Mouse (Mus musculus): ENCODE results near the gene Reep6.
"Not testable (repeated sequence)": the region's sequence is repeated elsewhere in the genome, so short reads cannot be mapped to it uniquely, and the experiment has no call there.

The Reep6 gene

DNA sequence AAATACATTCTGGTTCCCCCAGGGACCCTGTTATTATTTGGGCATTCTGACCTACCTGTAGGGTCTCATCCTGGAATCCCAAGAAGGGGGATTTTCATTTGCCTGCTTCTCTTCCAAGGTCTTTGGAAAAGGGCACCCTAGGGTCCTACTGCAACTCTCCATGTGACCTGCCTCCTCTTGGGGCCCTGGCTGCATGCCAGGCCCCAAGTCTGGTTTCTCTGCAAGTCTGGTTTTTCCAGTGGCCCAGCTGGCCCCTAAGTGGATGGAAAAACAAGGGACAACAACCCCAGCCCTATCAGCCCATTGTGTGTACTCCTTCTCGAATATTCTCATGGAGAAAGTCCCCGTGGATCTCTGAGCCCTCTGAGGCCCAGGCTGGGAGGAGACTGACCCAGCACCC lies 1.1 kb downstream of the Reep6 start:
- no peak for DNase-seq

GRCm38 (mm10) chr10:80331636-80332524 lies 2.1 kb downstream of the Reep6 start:
- no peak for DNase-seq

- no peak for DNase-seq
Observed at GRCm38 (mm10) chr10:80332525-80332989, 2.8 kb downstream of the Reep6 start.

- DNase-seq, result no peak
Observed at GRCm38 (mm10) chr10:80336263-80336662, 6.5 kb downstream of the Reep6 start.

DNA sequence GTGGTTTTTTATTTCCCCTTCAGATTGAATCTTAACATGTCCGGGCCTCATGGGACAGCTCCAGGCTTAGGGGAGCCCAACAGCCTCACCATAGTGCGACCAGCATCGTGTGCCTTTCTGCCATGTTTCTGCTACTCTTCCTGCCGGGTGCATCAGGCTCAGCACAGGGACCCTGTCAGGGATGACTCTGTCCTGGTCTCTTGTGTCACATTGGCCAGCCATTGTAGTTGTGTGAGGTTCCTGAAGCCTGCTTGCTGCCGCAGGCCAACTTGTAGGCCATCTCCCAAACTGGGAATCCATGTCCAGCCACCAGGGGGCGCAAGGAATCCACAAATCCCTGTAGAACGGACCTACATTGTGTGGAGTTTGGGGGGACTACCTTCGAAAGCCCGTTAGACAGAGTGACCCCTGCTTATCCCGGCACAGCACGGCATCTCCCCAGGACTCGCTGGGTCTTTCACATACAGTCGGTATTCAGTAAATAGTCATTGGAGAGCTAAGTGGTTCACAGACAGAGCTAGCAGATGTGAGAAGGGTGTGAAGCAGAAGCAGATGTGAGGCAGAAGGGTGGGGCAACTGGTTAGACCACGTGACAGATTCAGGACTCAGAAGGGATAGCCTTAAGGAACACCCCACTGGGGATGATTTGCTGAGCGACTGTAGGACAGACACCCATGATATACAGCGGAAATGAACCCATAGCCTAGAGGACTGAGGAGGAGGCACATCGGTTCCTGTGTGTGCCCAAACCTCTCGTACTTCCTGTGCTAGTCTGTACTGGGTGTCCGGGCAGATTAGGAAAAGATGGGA lies 10.4 kb downstream of the Reep6 start:
- DNase-seq, result peak; percentile 77

GRCm38 (mm10) chr10:80341026-80341425 lies 11.3 kb downstream of the Reep6 start:
- DNase-seq, result no peak

DNA sequence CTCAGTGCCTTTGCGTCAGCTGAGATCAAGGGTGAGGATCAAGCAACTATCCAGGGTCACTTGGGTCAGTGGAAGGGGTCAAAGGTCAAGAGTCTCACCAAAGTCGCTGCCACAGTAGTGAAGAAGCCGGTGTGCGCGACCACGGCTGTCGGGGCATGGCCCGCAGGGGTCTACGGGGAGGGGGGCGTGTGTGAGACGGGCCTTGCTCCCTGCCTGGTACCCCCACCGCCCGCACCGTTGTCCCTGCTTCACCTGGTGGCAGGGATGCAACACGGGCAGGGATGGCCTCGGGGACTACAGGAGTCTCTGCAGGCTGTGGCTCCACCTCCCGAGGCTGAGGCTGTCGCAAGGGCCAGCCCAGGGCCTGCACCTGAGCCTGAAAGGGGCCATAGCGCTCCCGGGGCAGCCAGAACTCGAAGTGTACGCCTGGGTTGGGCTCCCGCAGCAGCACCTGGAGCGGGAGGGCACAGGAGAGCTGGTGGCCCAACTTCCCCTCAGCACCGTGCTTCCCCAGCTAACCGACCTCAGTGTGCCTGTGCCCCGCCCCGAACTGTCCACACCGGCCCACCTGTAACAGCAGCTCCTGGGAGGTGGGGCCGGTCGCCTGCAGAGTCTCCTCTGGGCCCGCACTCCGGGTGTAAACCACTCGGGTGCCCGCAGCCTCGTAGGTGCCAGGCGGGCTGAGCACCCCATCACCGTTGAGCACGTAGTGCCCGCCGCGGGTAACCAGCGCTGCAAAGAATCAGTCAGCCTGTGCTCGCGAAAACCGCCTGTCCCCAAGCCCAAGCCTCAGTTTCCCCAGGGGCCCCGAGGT lies 11.9 kb downstream of the Reep6 start:
- DNase-seq, result no peak

DNA sequence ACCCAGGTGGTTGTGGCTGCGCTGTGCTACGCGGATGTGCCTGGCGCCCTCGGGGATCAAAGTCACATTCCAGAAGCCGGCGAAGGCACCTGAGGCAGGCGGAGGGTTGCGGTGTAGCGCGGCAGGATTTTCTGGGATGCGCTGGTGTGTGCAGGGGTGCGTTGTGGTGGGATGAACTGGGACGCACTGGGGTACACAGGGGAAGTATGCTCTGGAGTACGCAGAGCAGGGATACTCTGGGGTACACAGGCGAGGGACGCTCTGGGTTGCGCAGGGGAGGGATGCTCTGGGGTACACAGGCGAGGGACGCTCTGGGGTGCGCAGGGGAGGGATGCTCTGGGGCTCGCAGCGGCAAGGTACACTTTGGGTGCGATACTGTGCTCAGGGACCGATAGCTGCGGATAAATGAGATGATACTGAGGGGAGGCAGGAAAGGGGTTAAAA lies 12.6 kb downstream of the Reep6 start:
- no peak for DNase-seq

DNA sequence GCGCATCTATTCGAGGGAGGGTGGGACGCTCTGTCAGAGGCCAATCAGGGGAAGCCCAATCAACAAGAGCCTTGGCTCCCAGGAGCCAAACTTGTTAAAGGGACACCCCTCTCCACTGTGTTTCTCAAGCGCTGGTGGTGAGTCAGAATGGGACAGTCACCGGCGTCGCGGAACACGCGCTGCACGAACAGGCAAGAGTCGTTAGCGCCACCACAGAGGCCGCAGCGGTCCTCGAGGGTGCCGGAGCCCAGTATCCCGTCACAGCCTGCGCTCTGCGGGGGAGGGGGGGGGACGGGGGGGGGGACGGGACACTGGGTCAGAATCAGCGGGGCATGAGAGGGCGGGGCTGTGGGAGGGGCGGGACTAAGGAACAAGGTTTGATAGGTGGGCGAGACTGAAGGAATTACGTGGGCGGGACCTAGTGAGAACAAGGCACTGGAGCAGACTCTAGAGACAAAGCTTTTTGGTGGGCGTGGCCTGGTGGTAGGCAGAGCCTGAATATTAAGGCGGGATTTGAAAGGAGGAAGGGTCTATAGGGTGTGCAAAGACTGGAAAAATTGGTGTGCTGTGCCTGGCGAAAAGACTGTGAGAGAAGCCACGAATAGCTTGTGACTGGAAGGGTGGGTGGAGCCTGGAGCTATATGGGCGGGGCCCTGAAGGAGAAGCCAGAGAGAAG lies 13.1 kb downstream of the Reep6 start:
- DNase-seq, result no peak

DNA sequence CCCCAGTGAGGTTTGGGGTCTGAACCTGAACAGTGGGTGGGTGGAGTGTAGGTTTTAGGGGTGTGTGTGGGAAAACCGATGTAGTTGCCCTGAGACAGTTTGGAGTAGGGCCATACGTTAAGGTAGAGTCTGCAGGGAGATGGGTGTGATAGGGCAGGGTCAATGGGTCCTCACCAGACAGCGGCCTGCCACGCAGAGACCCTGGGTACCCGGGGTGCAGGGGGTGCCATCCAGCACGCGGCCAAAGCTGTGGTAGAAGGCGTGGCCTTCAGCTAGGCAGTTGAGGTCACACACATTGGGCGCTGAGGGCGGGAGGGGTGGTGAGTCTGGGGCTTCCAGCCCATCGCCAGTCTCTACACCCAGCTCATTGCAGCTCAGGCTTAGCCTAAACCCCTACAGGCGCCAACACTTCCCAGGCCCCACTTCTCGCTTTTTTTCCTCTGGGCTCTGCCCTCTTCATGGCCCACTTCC lies 13.7 kb downstream of the Reep6 start:
- DNase-seq, result no peak

DNA sequence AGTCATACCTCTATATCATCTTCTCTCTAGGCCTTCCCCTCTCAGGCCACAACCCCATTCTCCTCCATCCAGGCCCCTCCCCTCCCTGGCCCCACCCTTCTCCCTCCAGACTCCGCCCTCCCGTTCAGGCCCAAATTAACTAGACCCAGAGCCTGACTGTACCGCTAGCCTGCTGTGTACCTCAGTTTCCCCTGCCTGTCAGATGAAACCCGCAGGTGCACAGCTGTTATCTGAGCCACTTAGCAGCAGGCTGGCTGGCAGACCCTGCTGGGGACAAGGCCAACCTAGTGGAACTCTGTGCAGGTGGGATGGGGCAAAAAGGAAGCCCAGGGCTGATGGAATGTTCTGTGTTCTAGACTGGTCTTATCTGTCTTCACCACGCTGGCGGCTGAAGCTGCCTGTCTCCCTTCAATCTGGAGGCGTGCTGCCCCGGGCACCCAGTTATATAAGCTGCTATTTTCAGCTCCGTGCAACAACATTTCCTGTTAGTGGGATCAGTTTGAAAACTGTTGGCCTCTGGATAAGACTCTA lies 14.4 kb downstream of the Reep6 start:
- DNase-seq, result no peak

DNA sequence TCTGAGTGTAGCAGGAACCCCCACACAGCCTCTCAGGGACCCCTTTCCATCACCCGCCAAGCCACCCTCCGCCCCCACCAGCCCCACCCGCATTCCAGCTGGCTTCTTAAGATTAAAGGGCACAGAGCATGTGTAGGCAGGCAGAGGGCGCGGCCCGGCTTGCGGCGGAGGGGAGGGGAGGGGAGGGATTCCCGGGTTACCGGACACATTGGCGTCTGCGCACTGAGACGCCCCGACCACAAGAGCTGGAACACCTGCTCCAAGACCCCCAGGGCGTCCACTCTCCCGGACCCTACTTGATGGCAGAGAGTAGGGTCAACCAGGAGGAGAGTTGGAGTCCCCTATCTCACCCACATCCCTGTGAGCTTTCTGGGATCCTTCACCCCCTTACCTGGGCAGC lies 15.4 kb downstream of the Reep6 start:
- no peak for DNase-seq

- not testable (repeated sequence) for DNase-seq
Observed at GRCm38 (mm10) chr10:80345929-80346328, 16.2 kb downstream of the Reep6 start.

- no peak for DNase-seq
Observed at GRCm38 (mm10) chr10:80347514-80347967, 17.8 kb downstream of the Reep6 start.

DNA sequence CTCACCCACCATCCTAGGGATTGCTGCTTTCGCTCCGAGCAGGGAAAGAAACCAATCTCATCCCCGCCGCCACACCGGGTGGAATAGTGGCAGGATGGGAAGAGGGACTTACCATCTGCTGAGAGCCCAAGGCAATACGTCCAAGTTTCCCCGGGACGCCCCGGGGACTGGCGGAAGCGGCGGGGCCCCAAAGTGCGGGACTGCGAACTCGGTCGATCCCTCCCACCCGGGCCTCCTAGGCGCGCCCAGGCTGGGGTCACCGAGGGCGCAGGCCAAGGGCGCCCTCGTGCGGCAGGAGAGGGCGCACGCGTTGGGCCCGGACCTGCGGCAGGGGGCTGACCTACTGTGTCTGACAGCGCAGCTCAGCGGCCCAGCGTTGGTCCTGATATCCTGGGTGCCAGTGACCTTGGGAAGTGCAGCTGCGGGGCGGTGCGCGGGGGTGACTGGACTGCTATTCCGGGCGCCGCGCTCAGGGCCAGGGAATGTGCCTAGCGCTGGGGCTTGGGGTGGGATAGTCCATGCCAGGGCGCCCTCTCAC lies 18.6 kb downstream of the Reep6 start, which contains the start of gene Adamtsl5:
Gene Adamtsl5, minus strand, starts transcription at position 169 of the 538 bp plus-strand sequence.
- DNase-seq, result no peak

- no peak for DNase-seq
Observed at GRCm38 (mm10) chr10:80348981-80349380, 19.2 kb downstream of the Reep6 start.

- DNase-seq, result peak; percentile 73
Observed at GRCm38 (mm10) chr10:80350292-80350691, 20.5 kb downstream of the Reep6 start.

- no peak for DNase-seq
Observed at GRCm38 (mm10) chr10:80351896-80352295, 22.1 kb downstream of the Reep6 start.

DNA sequence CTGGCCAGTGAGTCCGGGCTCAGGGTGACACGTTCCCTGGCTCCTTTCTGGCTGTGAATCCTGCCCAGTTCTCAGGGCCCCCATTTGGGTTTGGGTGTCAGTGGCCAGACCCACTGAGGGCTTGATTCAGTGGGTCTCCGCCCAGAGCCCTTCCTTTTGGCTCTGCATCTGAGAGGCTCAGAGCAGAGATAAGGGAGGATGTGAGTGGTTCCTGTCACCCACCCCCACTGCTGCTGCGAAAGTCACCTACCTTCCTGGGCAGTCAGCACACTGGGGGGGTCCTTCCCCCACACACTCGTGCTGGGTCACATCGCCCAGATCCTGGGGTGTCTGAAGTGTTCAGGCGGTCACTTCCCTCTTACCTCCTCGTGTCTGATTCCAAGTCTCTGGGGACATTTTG lies 23.0 kb downstream of the Reep6 start:
- no peak for DNase-seq

- no peak for DNase-seq
Observed at GRCm38 (mm10) chr10:80355431-80355830, 25.7 kb downstream of the Reep6 start.

DNA sequence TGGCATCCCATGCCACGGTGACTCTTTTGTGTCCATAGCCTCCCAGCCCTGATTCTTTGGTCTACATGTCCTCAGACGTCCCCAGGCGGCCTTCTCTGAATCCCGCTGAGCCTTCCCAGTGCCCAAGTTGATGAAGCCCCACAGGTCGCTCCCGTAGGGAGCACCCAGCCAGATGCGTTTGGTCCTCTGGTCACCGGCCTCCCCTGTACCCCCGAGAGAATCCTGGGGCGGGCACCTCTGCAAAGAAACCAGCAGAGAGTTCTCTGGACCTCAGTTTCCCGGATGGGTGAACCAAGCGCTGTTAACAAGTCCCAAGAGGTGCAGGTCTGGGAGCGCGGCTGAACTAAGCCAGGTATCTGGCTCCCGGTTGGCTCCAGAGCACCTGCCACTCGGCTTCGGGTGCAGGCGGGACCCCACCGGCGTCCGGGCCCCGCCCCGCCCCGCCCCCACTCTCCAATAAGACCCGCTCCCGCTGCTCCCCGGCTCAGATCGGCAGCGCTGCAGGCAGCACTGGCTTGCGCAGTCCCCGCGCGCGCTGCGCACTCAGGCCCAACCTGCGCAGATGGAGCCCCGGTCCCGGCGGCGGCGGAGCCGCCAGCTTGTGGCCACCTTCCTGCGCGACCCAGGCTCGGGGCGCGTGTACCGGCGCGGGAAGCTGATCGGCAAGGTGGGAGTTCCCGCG lies 26.4 kb downstream of the Reep6 start, which contains the start of gene Plk5:
Gene Plk5, plus strand, starts transcription at position 459 of the 682 bp plus-strand sequence.
- peak; percentile 52 for DNase-seq

All from right cerebral cortex, postnatal 25 days (tissue).